Mouse (Mus musculus) cerebellum, adult 2 months (tissue): ENCODE measurements around the gene Mapk12. TPM values are rescaled to one million over a fixed set of nuclear protein-coding genes. Genes with fewer than 3 reads are reported as not detected.

Experiments
- DNase-seq, 2 experiments: peaks; one replicate each; pipeline ENCODE4 v3.0.0; 2021
- H3K27ac ChIP-seq: fragments of 200-500 bp; 2 replicates; pipeline ENCODE4 v1.5.1; 2012; ENCODE audit warnings: low read length, control low read depth, inconsistent platforms; ENCODE audit not compliant: insufficient read depth
- H3K27me3 ChIP-seq: fragments of 200-500 bp; 2 replicates; pipeline ENCODE4 v1.6.1; 2012; ENCODE audit warnings: inconsistent platforms, mild to moderate bottlenecking, low read length, moderate library complexity; ENCODE audit not compliant: control insufficient read depth, insufficient read depth
- H3K4me1 ChIP-seq: fragments of 200-500 bp; 2 replicates; pipeline ENCODE4 v1.6.1; 2011; ENCODE audit warnings: low read length; ENCODE audit not compliant: control insufficient read depth, insufficient read depth
- H3K4me3 ChIP-seq: fragments of 200-500 bp; replicated peaks from 2 replicates; pipeline ENCODE3; 2011; ENCODE audit warnings: mild to moderate bottlenecking, low read depth, low read length, control low read depth; ENCODE audit not compliant: insufficient read depth
- CTCF ChIP-seq: fragments of 200-500 bp; IDR thresholded peaks from 2 replicates; pipeline ENCODE4 v1.5.1; 2011; ENCODE audit warnings: low read depth, mild to moderate bottlenecking, control low read depth, low read length, moderate library complexity, borderline replicate concordance; ENCODE audit not compliant: insufficient read depth
- POLR2A ChIP-seq: fragments of 200-500 bp; IDR thresholded peaks from 2 replicates; pipeline ENCODE4 v1.6.1; 2011; ENCODE audit warnings: low read length, control low read depth, borderline replicate concordance; ENCODE audit not compliant: insufficient read depth
- WGBS: fragments of 180-500 bp; shearing (Covaris S2); methylation state at CpG from one replicate; pipeline ENCODE4 v1.1.7; 2018; 5-methylcytosine and 5-hydroxymethylcytosine counted together
- polyA plus RNA-seq: library from polyadenylated mRNA; depleted of rRNA; stranded (reverse); fragments of >200 nt; gene quantifications from 2 replicates; pipeline ENCODE4 v1.2.3, GENCODE M21; 2012; rRNA removed

Mapk12 gene
- polyA plus RNA-seq, 1 experiment = 112 TPM

- Histone ChIP-seq H3K4me1 (peaks cover 64% of the 10 kb centered on the region), H3K27me3 (no peaks in the 10 kb centered on the region), H3K4me3 (no peak overlapping the region), H3K27ac (peak overlapping the region; percentile 12)
- WGBS = 8% methylated on average over 7 of the region's 7 CpGs
- TF ChIP-seq POLR2A (no peak; the same call in 1 of the 2 replicates), CTCF (no peak)
- peak; percentile 72 to 88 for DNase-seq
These were observed 41.9 kb downstream of the Mapk12 start for GRCm38 (mm10) chr15:89098616-89099015.

- H3K27ac ChIP-seq = peak overlapping the region; percentile 64
- 47% methylated on average over 5 of the region's 5 CpGs for WGBS
- no peaks in the 10 kb centered on the region for H3K27me3 ChIP-seq
- H3K4me3 ChIP-seq = no peak overlapping the region
- DNase-seq = no peak
- H3K4me1 ChIP-seq = peaks cover 59% of the 10 kb centered on the region
- TF ChIP-seq CTCF = no peak
- TF ChIP-seq POLR2A = no peak
These were observed 43.1 kb downstream of the Mapk12 start for GRCm38 (mm10) chr15:89097450-89097849.

GRCm38 (mm10) chr15:89092181-89092580, 48.3 kb downstream of the Mapk12 start:
- Histone ChIP-seq H3K27ac (no peak overlapping the region), H3K4me1 (peaks cover 15% of the 10 kb centered on the region), H3K4me3 (no peak overlapping the region), H3K27me3 (no peaks in the 10 kb centered on the region)
- no peak for DNase-seq
- TF ChIP-seq POLR2A = no peak
- TF ChIP-seq CTCF = no peak
- WGBS = 61% methylated on average over 5 of the region's 5 CpGs

- peaks cover 12% of the 10 kb centered on the region for H3K4me1 ChIP-seq
- no peak overlapping the region for H3K27ac ChIP-seq
- 56% methylated on average over 4 of the region's 4 CpGs for WGBS
- no peak for DNase-seq
- no peaks in the 10 kb centered on the region for H3K27me3 ChIP-seq
- no peak overlapping the region for H3K4me3 ChIP-seq
- TF ChIP-seq CTCF (no peak), POLR2A (no peak)
These were observed 49.8 kb downstream of the Mapk12 start for GRCm38 (mm10) chr15:89090662-89091061.

GRCm38 (mm10) chr15:89089248-89090051, 51.1 kb downstream of the Mapk12 start:
- H3K4me3 ChIP-seq = peak overlapping the region; percentile 88
- peak in 1 of 2 experiments; percentile 72 for DNase-seq
- H3K27me3 ChIP-seq = no peaks in the 10 kb centered on the region
- H3K27ac ChIP-seq = peak overlapping the region; percentile 89
- no peak for TF ChIP-seq CTCF
- TF ChIP-seq POLR2A = no peak
- WGBS = under 1% methylated on average over 68 of the region's 68 CpGs
- peaks cover 18% of the 10 kb centered on the region for H3K4me1 ChIP-seq

- Histone ChIP-seq H3K27me3 (no peaks in the 10 kb centered on the region), H3K4me3 (peak within 1 kb of the TSS; percentile 88), H3K4me1 (peaks cover 19% of the 10 kb centered on the region), H3K27ac (peak within 1 kb of the TSS; percentile 89)
- DNase-seq = peak; percentile 94 to 95
- TF ChIP-seq CTCF (no peak), POLR2A (peak; percentile 79)
- whole genome bisulfite sequencing = 2% methylated on average over 38 of the region's 38 CpGs
These were observed 51.8 kb downstream of the Mapk12 start, which contains the start of gene Selenoo for GRCm38 (mm10) chr15:89088607-89089247. Gene Selenoo (plus strand): TSS chr15:89089084.

- Histone ChIP-seq H3K4me3 (no peak overlapping the region), H3K4me1 (peaks cover 17% of the 10 kb centered on the region), H3K27ac (no peak overlapping the region), H3K27me3 (no peaks in the 10 kb centered on the region)
- WGBS = 63% methylated on average over 2 of the region's 2 CpGs
- TF ChIP-seq POLR2A (no peak), CTCF (no peak)
- no peak for DNase-seq
These were observed 55.7 kb downstream of the Mapk12 start for GRCm38 (mm10) chr15:89084826-89085225.

- no peaks in the 10 kb centered on the region for H3K27me3 ChIP-seq
- WGBS = 96% methylated on average over 1 of the region's 1 CpGs
These were observed 56.6 kb downstream of the Mapk12 start for GRCm38 (mm10) chr15:89083906-89084305.

More at GRCm38 (mm10) chr15:89083906-89084305, 56.6 kb downstream of the Mapk12 start:
- TF ChIP-seq POLR2A (no peak), CTCF (no peak)
- Histone ChIP-seq H3K4me3 (no peak overlapping the region), H3K4me1 (peaks cover 18% of the 10 kb centered on the region), H3K27ac (no peak overlapping the region)
- DNase-seq = no peak

Other genes starting within 250 kb of the Mapk12 start
- 1.4 and 1.6 TPM in 2 replicates for gene Ttll8, start 186.3 kb downstream of the Mapk12 start, polyA plus RNA-seq
- gene Mlc1, start 161.7 kb downstream of the Mapk12 start, polyA plus RNA-seq = 141 and 145 TPM in 2 replicates
- 0.02 TPM in 1 of 2 replicates, not detected in the other for gene Mov10l1, start 157.8 kb downstream of the Mapk12 start, polyA plus RNA-seq
- 134 and 155 TPM in 2 replicates for gene Panx2, start 81.0 kb downstream of the Mapk12 start, polyA plus RNA-seq
- 52.5 and 56.4 TPM in 2 replicates for gene Trabd, start 65.6 kb downstream of the Mapk12 start, polyA plus RNA-seq
- gene Selenoo, start 51.6 kb downstream of the Mapk12 start, polyA plus RNA-seq = 58.1 and 65.6 TPM in 2 replicates
- gene Tubgcp6, start 17.6 kb downstream of the Mapk12 start, polyA plus RNA-seq = 77.4 and 82.1 TPM in 2 replicates
- gene Hdac10, start 12.0 kb downstream of the Mapk12 start, polyA plus RNA-seq = 31.4 and 36.3 TPM in 2 replicates
- gene Mapk11, start 8.9 kb upstream of the Mapk12 start, polyA plus RNA-seq = 58.1 and 64.1 TPM in 2 replicates
- 127 and 141 TPM in 2 replicates for gene Plxnb2, start 40.1 kb upstream of the Mapk12 start, polyA plus RNA-seq
- gene Dennd6b, start 55.8 kb upstream of the Mapk12 start, polyA plus RNA-seq = 156 and 165 TPM in 2 replicates
- 240 and 262 TPM in 2 replicates for gene Ppp6r2, start 70.8 kb upstream of the Mapk12 start, polyA plus RNA-seq
- gene Sbf1, start 174.6 kb upstream of the Mapk12 start, polyA plus RNA-seq = 321 and 324 TPM in 2 replicates
- gene Adm2, start 182.0 kb upstream of the Mapk12 start, polyA plus RNA-seq = not detected in 2 replicates
- not detected in 2 replicates for gene Miox, start 193.7 kb upstream of the Mapk12 start, polyA plus RNA-seq
- gene Lmf2, start 215.0 kb upstream of the Mapk12 start, polyA plus RNA-seq = 21.0 and 21.1 TPM in 2 replicates
- 134 and 137 TPM in 2 replicates for gene Ncaph2, start 215.0 kb upstream of the Mapk12 start, polyA plus RNA-seq
- gene Sco2, start 233.1 kb upstream of the Mapk12 start, polyA plus RNA-seq = 59.7 and 60.3 TPM in 2 replicates
- 5.5 and 5.7 TPM in 2 replicates for gene Tymp, start 236.3 kb upstream of the Mapk12 start, polyA plus RNA-seq
- gene Odf3b, start 238.6 kb upstream of the Mapk12 start, polyA plus RNA-seq = 18.3 and 24.4 TPM in 2 replicates
- gene Klhdc7b, start 244.2 kb upstream of the Mapk12 start, polyA plus RNA-seq = 2.6 and 2.9 TPM in 2 replicates